Mouse (Mus musculus): ENCODE data around the gene Mob2.

DNA sequence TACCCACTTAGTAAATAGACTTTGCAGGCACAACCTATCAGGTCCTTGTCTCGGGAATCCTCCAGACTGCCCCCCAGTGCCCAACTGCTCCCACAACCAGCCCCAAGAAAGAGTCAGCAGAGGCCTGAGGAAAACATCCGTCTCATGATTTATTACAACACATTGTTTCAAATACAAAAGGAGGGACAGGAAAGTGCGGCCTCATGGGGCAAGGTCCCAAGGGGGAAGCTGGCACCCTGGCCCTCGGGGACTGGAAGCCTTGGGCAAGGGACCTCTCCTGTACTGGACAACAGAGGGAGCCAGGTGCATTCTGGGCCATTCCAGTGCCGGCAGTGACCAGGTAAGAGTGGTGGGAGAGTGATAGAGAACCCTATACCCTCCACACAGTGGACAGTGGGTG, 18.5 kb upstream of the Mob2 start:
- no peak for TF ChIP-seq CTCF (IDR thresholded peaks at IDR 0.05; ENCODE audit: low read depth)
- no peak for TF ChIP-seq EP300 (optimal IDR thresholded peaks at IDR 0.05)
